Mouse (Mus musculus) neural tube, embryonic 11.5 days (tissue): ENCODE measurements around the gene Ubiad1. TPM values are rescaled to one million over a fixed set of nuclear protein-coding genes. Genes with fewer than 3 reads are reported as not detected.

ENCODE experiments used
- ATAC-seq: fragments of 200-750 bp; cut with Nextera tagmentation; 2 replicates; pipeline ENCODE4 v1.8.0; 2017; ENCODE audit warnings: moderate number of reproducible peaks, mild to moderate bottlenecking, moderate TSS enrichment, moderate library complexity; ENCODE audit not compliant: insufficient read depth, low FRiP score, low TSS enrichment
- DNase-seq: peaks from one replicate; pipeline ENCODE4 v3.0.0-alpha.2; 2015; ENCODE audit warnings: low spot score
- H3K27ac ChIP-seq: fragments of 300-500 bp; sonication (generic); 2 replicates; pipeline ENCODE4 v1.5.1; 2014; ENCODE audit warnings: low read depth, mild to moderate bottlenecking, low read length
- H3K27me3 ChIP-seq: fragments of 300-500 bp; sonication (generic); 2 replicates; pipeline ENCODE4 v1.6.1; 2014; ENCODE audit warnings: mild to moderate bottlenecking, low read length, mixed read lengths; ENCODE audit not compliant: control insufficient read depth, insufficient read depth
- H3K36me3 ChIP-seq: fragments of 300-500 bp; sonication (generic); 2 replicates; pipeline ENCODE4 v1.6.1; 2014; ENCODE audit warnings: mild to moderate bottlenecking, low read length, moderate library complexity, mixed read lengths; ENCODE audit not compliant: control insufficient read depth, insufficient read depth
- H3K4me1 ChIP-seq: fragments of 300-500 bp; sonication (generic); 2 replicates; pipeline ENCODE4 v1.6.1; 2014; ENCODE audit warnings: low read length, mixed read lengths; ENCODE audit not compliant: control insufficient read depth, insufficient read depth
- H3K4me2 ChIP-seq: fragments of 300-500 bp; sonication (generic); 2 replicates; pipeline ENCODE4 v1.6.1; 2014; ENCODE audit warnings: low read depth, mild to moderate bottlenecking, moderate library complexity
- H3K4me3 ChIP-seq: fragments of 300-500 bp; sonication (generic); 2 replicates; pipeline ENCODE4 v1.5.1; 2014; ENCODE audit warnings: low read depth, low read length
- H3K9ac ChIP-seq: fragments of 300-500 bp; sonication (generic); 2 replicates; pipeline ENCODE4 v1.6.1; 2014; ENCODE audit warnings: mild to moderate bottlenecking, low read length
- H3K9me3 ChIP-seq: fragments of 300-500 bp; sonication (generic); 2 replicates; pipeline ENCODE4 v1.6.1; 2016; ENCODE audit warnings: low read length; ENCODE audit not compliant: control insufficient read depth
- WGBS: fragments of 180-500 bp; shearing (Covaris S2); extraction: QIAGEN DNeasy Blood & Tissue Kit; methylation state at CpG from one replicate; pipeline ENCODE4 v1.1.7; 2014; 5-methylcytosine and 5-hydroxymethylcytosine counted together
- polyA plus RNA-seq: library from polyadenylated mRNA; unstranded; fragments of >200 nt; fragmentation: Nextera tagmentation; extraction: Ambion mirVana; gene quantifications from 2 replicates; pipeline ENCODE4 v1.2.1, GENCODE M21; 2014

The Ubiad1 gene
- polyA plus RNA-seq, 1 experiment from 2014 or later = 19.0 TPM

DNA sequence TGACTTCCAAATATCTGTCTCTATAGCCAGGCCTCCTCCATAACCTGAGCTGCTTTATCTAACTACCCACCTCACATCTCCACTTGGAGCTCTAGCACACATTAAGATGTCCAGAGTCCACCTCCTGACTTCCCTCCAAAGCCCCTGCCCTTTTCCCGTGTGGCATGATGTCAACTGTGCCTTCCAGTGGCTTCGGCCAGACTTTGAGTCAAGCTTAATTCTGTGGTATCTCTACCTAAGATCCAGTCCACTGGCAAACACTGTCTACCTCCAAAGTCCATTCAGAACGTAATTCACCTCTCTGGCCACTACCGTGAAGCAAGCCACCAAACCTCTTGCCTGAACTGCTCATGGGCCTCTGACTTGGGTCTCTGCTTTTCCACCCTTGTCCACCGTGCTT lies 2.6 kb downstream of the Ubiad1 start:
- Histone ChIP-seq H3K9ac (no peak overlapping the region), H3K9me3 (no peaks in the 10 kb centered on the region), H3K4me2 (no peak overlapping the region), H3K27me3 (no peaks in the 10 kb centered on the region), H3K36me3 (no peaks in the 10 kb centered on the region; the same call in 1 of the 2 replicates), H3K4me1 (peaks cover 6% of the 10 kb centered on the region), H3K27ac (no peak overlapping the region), H3K4me3 (no peak overlapping the region)
- WGBS = 93% methylated on average over 5 of the region's 5 CpGs
- DNase-seq (no peak), ATAC-seq (no peak)

DNA sequence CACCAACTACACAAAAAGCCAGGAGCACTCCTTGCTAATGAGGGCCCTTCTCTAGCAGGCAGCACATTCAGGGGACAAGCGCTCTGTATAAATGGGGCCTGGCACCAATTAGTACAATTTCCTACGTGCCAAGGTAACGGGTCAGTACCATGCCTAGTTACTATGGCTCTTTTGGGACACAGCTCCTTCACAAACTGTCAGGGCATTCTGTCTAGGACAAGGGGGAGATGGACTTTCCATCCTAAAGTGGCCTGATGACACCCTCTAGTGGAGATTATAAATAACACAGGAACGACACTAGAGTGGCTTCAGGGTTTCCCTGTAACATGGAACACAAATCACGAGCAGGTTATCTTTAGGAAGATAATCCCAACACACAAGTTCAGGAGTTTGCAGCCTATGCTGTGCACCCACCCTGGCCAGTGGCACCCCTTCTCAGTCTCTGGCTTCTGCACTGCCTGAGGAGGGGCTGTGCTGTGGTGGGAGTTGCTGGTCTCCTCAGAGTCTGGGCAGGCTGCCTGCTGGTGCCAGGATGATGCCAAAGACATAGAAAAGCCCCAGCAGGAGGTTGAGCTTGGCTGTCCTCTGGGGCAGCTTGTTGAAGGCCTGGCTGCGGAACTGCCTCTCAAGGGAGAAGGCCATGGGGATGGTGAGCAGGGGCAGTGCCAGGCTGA lies 8.8 kb downstream of the Ubiad1 start:
- DNase-seq (peak; percentile 31), ATAC-seq (no peak)
- H3K4me2 ChIP-seq = no peak overlapping the region
- H3K9ac ChIP-seq = no peak overlapping the region
- no peaks in the 10 kb centered on the region for H3K4me1 ChIP-seq
- H3K27me3 ChIP-seq = no peaks in the 10 kb centered on the region
- H3K36me3 ChIP-seq = no peaks in the 10 kb centered on the region; the same call in 1 of the 2 replicates
- 72% methylated on average over 6 of the region's 6 CpGs for WGBS
- no peaks in the 10 kb centered on the region for H3K9me3 ChIP-seq
- H3K4me3 ChIP-seq = no peak overlapping the region
- no peak overlapping the region for H3K27ac ChIP-seq

DNA sequence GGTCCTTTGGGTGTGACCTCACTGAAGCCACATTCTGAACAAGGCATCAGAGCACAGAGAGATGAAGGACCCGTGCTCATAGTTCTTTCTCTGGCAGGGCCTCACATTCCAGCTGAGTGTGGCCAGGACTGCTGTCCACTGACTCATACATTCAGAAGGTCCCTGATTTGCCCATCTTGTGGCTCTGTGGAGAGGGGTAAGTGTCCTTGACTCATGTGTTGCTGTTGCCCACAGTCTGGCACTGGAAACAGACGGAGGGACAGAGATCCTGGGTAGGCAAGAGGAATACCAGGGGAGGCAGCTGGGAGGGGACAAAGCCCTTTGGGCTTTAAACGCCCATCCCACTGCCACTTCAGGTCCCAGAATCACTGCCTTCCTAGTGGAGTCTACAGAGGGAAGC lies 9.5 kb downstream of the Ubiad1 start:
- Histone ChIP-seq H3K9ac (no peak overlapping the region), H3K27me3 (no peaks in the 10 kb centered on the region), H3K9me3 (no peaks in the 10 kb centered on the region), H3K4me1 (no peaks in the 10 kb centered on the region), H3K27ac (no peak overlapping the region), H3K4me3 (no peak overlapping the region), H3K36me3 (no peaks in the 10 kb centered on the region), H3K4me2 (no peak overlapping the region)
- DNase-seq = no peak
- 86% methylated on average over 3 of the region's 3 CpGs for WGBS
- no peak for ATAC-seq

DNA sequence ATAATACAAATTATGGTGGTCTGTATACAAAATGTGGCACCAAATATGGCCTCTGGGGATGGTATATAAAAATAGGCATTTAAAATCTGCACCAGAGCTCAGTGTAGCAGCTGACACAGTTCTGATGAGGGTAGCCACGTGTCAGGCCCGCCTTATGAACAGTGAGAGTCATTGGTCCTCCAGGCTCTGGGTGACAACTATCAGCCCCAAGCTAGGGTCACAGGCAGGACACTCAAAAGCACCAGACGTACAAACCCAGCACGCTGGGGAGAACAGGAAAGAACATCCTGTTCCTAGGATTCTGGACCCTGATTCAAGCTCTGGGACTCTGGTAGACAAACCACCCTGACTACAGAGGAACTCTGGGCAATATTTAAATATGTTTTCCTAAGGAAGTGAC lies 10.0 kb downstream of the Ubiad1 start:
- Histone ChIP-seq H3K27me3 (no peaks in the 10 kb centered on the region), H3K36me3 (no peaks in the 10 kb centered on the region), H3K9ac (no peak overlapping the region), H3K9me3 (no peaks in the 10 kb centered on the region), H3K4me1 (no peaks in the 10 kb centered on the region), H3K4me2 (no peak overlapping the region), H3K4me3 (no peak overlapping the region), H3K27ac (no peak overlapping the region)
- 91% methylated on average over 4 of the region's 4 CpGs for WGBS
- ATAC-seq (no peak), DNase-seq (no peak)

DNA sequence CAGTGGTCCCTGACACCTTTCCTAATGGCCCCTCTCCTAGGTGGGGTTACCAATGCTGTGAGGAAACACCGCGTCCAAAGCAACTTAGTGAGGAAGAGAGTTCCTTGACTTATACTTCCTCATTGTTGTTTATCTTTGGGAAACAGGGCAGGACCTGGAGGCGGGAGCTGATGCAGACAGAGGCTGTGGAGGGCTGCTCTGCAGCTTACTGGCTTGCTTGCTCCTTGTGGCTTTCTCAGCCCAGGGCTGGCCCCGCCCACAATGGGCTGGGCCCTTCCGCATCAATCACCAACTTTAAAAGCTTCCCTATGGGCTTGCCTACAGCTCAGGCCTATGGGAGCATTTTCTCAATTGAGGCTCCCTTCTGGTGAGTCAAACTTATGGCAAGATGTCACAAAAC lies 10.8 kb downstream of the Ubiad1 start:
- Histone ChIP-seq H3K4me1 (no peaks in the 10 kb centered on the region), H3K4me2 (no peak overlapping the region), H3K27me3 (no peaks in the 10 kb centered on the region), H3K36me3 (no peaks in the 10 kb centered on the region), H3K9me3 (no peaks in the 10 kb centered on the region), H3K9ac (no peak overlapping the region), H3K27ac (no peak overlapping the region), H3K4me3 (no peak overlapping the region)
- DNase-seq (no peak), ATAC-seq (no peak)
- 86% methylated on average over 5 of the region's 5 CpGs for WGBS

DNA sequence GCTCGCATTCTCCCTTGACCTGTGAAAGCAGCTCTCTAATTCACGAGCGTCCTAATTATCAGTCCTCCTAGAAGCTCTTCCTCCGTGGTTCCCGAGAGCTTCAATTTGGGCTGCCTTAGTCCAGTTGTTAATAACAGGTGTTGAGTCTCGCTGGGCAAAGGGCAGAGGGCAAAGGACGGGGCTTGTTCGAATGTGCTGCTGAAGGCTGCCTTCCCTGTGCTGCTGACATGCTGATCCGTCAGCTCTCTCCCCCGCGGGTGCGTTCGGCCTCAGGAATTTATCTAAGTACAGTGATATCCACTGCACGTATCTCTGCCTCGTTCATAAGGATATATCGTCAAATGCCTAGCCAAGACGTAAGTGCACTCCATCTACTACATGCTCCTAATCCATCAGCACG lies 11.2 kb downstream of the Ubiad1 start:
- no peak for DNase-seq
- Histone ChIP-seq H3K9ac (no peak overlapping the region), H3K27me3 (no peaks in the 10 kb centered on the region), H3K9me3 (no peaks in the 10 kb centered on the region), H3K4me3 (no peak overlapping the region), H3K4me1 (no peaks in the 10 kb centered on the region), H3K27ac (no peak overlapping the region), H3K4me2 (no peak overlapping the region), H3K36me3 (no peaks in the 10 kb centered on the region)
- no peak for ATAC-seq
- 85% methylated on average over 18 of the region's 18 CpGs for WGBS

DNA sequence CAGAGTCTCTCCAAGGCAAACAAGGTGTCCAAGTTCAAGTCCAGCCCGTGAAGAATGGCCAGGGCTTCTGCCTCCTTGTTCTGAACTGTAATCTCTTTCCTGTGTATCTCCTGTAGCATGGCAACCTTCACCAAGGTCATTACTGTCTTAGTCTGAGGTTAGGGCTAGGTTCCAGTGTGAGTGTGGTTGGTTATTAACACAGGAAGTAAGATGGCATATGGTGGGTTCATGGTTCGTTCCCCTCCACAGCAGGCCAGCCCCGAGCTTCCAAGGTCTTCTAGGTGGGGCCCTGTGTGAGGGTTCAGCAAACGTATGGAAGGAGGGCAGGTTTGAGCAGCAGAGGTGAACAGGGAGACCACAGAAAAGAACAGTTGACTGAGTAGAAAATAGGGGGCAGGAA lies 12.1 kb downstream of the Ubiad1 start:
- Histone ChIP-seq H3K9ac (no peak overlapping the region), H3K4me3 (no peak overlapping the region), H3K36me3 (no peaks in the 10 kb centered on the region), H3K4me2 (no peak overlapping the region), H3K4me1 (no peaks in the 10 kb centered on the region), H3K27me3 (no peaks in the 10 kb centered on the region), H3K9me3 (no peaks in the 10 kb centered on the region), H3K27ac (no peak overlapping the region)
- DNase-seq = no peak
- ATAC-seq = no peak
- 90% methylated on average over 4 of the region's 4 CpGs for WGBS

DNA sequence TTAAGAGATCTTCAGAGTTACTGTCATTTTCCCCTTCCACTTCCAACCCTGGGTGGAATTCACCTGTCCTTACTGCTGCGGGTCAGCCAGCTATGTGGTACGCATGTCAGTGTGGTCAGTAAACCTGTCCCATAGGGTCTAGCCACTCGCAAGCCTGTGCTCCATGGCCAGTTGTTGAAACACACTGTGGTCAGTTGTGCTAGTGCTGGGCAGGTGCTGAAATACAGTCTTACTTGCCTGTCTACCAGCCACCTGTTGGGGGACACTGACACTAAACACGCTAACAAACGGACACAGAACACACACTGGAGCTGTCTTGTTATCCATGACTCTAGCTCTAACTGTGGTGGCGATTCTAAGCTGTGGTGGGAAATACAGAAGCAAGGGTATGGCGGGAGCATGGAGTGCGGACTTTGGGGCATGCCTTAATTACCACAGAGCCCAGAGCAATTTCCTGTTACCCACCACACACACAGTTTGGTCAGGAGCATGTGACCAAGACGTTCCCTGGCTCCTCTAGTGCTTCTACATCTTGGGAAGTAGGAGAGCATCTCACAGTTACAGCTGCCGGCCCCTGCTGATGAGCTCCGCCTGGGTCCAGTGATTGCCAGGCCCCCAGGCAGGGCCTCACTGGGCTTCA lies 13.6 kb downstream of the Ubiad1 start:
- Histone ChIP-seq H3K9ac (no peak overlapping the region), H3K4me2 (no peak overlapping the region), H3K36me3 (no peaks in the 10 kb centered on the region), H3K27me3 (no peaks in the 10 kb centered on the region), H3K9me3 (no peaks in the 10 kb centered on the region), H3K4me3 (no peak overlapping the region), H3K4me1 (no peaks in the 10 kb centered on the region), H3K27ac (no peak overlapping the region)
- no peak for ATAC-seq
- WGBS = 85% methylated on average over 11 of the region's 11 CpGs
- DNase-seq = no peak

DNA sequence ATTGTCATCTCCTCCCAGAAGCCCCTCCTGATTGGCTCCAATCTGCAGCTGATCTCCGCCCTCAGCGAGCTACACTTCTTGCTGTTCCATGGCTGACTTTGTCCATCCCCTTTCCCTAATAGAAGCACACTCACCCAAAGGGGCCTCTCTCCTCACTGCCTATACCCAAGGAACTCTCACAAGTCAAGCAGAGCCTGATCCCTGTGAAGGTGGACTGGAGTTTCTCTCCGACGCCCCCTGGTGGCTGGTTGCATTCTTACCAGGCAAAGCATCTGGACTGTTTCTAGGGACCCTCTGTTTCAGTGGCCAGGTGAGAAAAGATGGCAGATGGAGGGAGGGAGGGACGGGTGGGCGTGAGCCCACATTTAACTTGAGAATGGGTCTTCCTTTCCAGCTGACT lies 14.9 kb downstream of the Ubiad1 start:
- H3K9ac ChIP-seq = no peak overlapping the region
- no peak overlapping the region for H3K4me3 ChIP-seq
- ATAC-seq (peak; percentile 59; the same call in 1 of the 2 replicates), DNase-seq (peak; percentile 83)
- H3K4me2 ChIP-seq = no peak overlapping the region
- no peaks in the 10 kb centered on the region for H3K4me1 ChIP-seq
- no peaks in the 10 kb centered on the region for H3K9me3 ChIP-seq
- 18% methylated on average over 6 of the region's 6 CpGs for WGBS
- no peaks in the 10 kb centered on the region for H3K36me3 ChIP-seq
- H3K27me3 ChIP-seq = no peaks in the 10 kb centered on the region
- no peak overlapping the region for H3K27ac ChIP-seq
